9 mouse cellular contexts compared by ENCODE assay signal in the genomic region with DNA sequence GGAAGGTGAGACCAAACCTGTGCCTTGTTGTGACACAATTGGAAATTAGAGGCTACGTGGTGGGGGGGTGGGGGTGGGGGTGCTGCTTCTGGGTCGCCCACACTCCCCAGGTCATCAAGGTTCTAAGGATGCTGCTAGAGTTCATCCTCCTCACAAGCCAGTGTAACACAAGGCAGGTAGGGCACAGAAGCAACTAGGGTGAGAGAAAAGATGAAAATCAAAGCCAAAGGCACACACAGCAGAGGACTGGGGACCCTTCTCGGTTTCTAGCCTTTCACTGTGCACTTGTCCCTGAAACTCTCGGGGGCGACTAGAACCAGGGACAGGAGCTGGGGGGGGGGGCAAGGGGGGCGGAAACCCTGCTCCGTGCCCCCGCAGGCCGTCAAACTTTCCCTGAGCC. TPM values are rescaled to one million over a fixed set of nuclear protein-coding genes. Genes with fewer than 3 reads are reported as not detected.
A peak's percentile ranks its signal among the peaks of the same experiment; 100 is the strongest.
DNase-seq lines count a peak whose midpoint lies in the region; ATAC-seq and TF ChIP-seq lines count a peak whose summit lies in the region.
"Had no signal": no experiment of that assay in that cellular context is flagged by ENCODE, and none has a peak within 500 bp of the region (broad histone marks: within the 10 kb centered on the region; RNA-seq: fewer than 3 reads in every experiment).

No protein-coding gene starts in this region.

- no peaks in the 10 kb centered on the region for H3K36me3 ChIP-seq in testis, adult 2 months (ENCODE audit: control insufficient read depth, insufficient read depth, low read length)
- no peaks in the 10 kb centered on the region for H3K36me3 ChIP-seq in liver, embryonic 13.5 days
- H3K36me3 ChIP-seq in stomach, postnatal 0 days (ENCODE audit: control insufficient read depth, insufficient read depth, low read length), result no peaks in the 10 kb centered on the region

- TF ChIP-seq CTCF in testis, adult 2 months (IDR thresholded peaks at IDR 0.05; ENCODE audit: control insufficient read depth, insufficient read depth, insufficient replicate concordance, low read depth, low read length), result no peak
- no peak for TF ChIP-seq CTCF in stomach, postnatal 0 days (IDR thresholded peaks at IDR 0.05; ENCODE audit: low read depth)

- DNase-seq in heart, adult 11 months, result peak; percentile 91
- DNase-seq in heart, postnatal 25 days (ENCODE audit: low spot score), result no peak
- no peak for DNase-seq in testis, postnatal 10 days (ENCODE audit: low spot score)
- no peak for DNase-seq in liver, embryonic 13.5 days
- no peak for DNase-seq in stomach, postnatal 0 days (ENCODE audit: low spot score)
- DNase-seq in urinary bladder, postnatal 14 days (ENCODE audit: low spot score), result no peak
- no peak for DNase-seq in ovary, adult 18-20 months (ENCODE audit: low spot score)

- no peaks in the 10 kb centered on the region for H3K9me3 ChIP-seq in liver, embryonic 13.5 days (replicated peaks)
- no peaks in the 10 kb centered on the region for H3K9me3 ChIP-seq in stomach, postnatal 0 days (ENCODE audit: control insufficient read depth, low read length)

- peak overlapping the region; percentile 26; the same call in 1 of the 2 replicates for H3K9ac ChIP-seq in liver, embryonic 13.5 days
- 0 out of 2 replicates have a peak overlapping the region, but pooled peaks have one; percentile 38 for H3K9ac ChIP-seq in stomach, postnatal 0 days (ENCODE audit: low read length)

- no peak for ATAC-seq in liver, embryonic 13.5 days (ENCODE audit: low read depth)
- no peak for ATAC-seq in stomach, postnatal 0 days (ENCODE audit: low FRiP score, low TSS enrichment)

- peak overlapping the region; percentile 60 for H3K4me2 ChIP-seq in liver, embryonic 13.5 days
- peak overlapping the region; percentile 53 for H3K4me2 ChIP-seq in stomach, postnatal 0 days (replicated peaks; ENCODE audit: low read depth)

- H3K4me3 ChIP-seq in testis, adult 2 months (ENCODE audit: control insufficient read depth, low read depth, low read length), result peak overlapping the region; percentile 36
- peak overlapping the region; percentile 32 for H3K4me3 ChIP-seq in liver, embryonic 13.5 days (replicated peaks)
- 0 out of 2 replicates have a peak overlapping the region, but pooled peaks have one; percentile 3 for H3K4me3 ChIP-seq in stomach, postnatal 0 days (ENCODE audit: low read depth, low read length)
- H3K4me3 ChIP-seq: erythroblast, embryonic 14.5 days had no signal

- H3K4me1 ChIP-seq in testis, adult 2 months (ENCODE audit: control insufficient read depth, insufficient read depth, low read length), result peaks cover 11% of the 10 kb centered on the region
- H3K4me1 ChIP-seq in liver, embryonic 13.5 days (replicated peaks), result peaks cover 4% of the 10 kb centered on the region; the same call in 1 of the 2 replicates
- H3K4me1 ChIP-seq in stomach, postnatal 0 days (replicated peaks; ENCODE audit: control insufficient read depth, insufficient read depth), result 0 out of 2 replicates have a peak, but pooled peaks cover 2% of the 10 kb centered on the region

- no peak overlapping the region for H3K27ac ChIP-seq in testis, adult 2 months (ENCODE audit: control insufficient read depth, insufficient read depth, low read depth, low read length)
- H3K27ac ChIP-seq in liver, embryonic 13.5 days, result no peak overlapping the region
- no peak overlapping the region for H3K27ac ChIP-seq in stomach, postnatal 0 days (replicated peaks)

- intact Hi-C loops in heart, postnatal 25 days (cut with DNase I), result no loop called here

- no peak for TF ChIP-seq EP300 in stomach, postnatal 0 days (optimal IDR thresholded peaks at IDR 0.05)

- WGBS in liver, embryonic 13.5 days (ENCODE audit: insufficient replicate concordance), result 12% methylated on average over 9 of the region's 9 CpGs
- 12% methylated on average over 9 of the region's 9 CpGs for WGBS in stomach, postnatal 0 days

- no peak for TF ChIP-seq POLR2A in testis, adult 2 months (IDR thresholded peaks at IDR 0.05; ENCODE audit: control insufficient read depth, low read depth, low read length)

- H3K27me3 ChIP-seq in testis, adult 2 months (ENCODE audit: control insufficient read depth, insufficient read depth, low read length), result no peaks in the 10 kb centered on the region
- H3K27me3 ChIP-seq in liver, embryonic 13.5 days, result peaks cover 82% of the 10 kb centered on the region
- H3K27me3 ChIP-seq in stomach, postnatal 0 days (ENCODE audit: control insufficient read depth, insufficient read depth, low read length), result no peaks in the 10 kb centered on the region; the same call in 1 of the 2 replicates

RNA-seq across cellular contexts. Expression of gene Arid5a, which starts 4.6 kb away (rescaled TPM):
- total RNA-seq in heart, postnatal 25 days (2021), result 10 to 100 TPM in 1 of 2 experiments, 1 to 10 TPM in 1; 7.0 to 11.1 TPM
- polyA plus RNA-seq in testis, adult 2 months (2012; rRNA removed), result 2.1 and 2.4 TPM in 2 replicates
- 2.1 and 2.2 TPM in 2 replicates for polyA plus RNA-seq in liver, embryonic 13.5 days (2015; fragmentation: Nextera tagmentation; extraction: Ambion mirVana)
- polyA plus RNA-seq in stomach, postnatal 0 days (2015; fragmentation: Nextera tagmentation; extraction: Ambion mirVana), result 4.0 and 4.1 TPM in 2 replicates

RNA-seq across cellular contexts. Expression of gene Neurl3, which starts 28.5 kb away (rescaled TPM):
- 1 to 10 TPM; 3.1 to 3.4 TPM for total RNA-seq in heart, postnatal 25 days (2021)
- polyA plus RNA-seq in testis, adult 2 months (2012; rRNA removed), result 0.12 and 0.32 TPM in 2 replicates
- polyA plus RNA-seq in liver, embryonic 13.5 days (2015; fragmentation: Nextera tagmentation; extraction: Ambion mirVana), result 2.4 and 2.8 TPM in 2 replicates
- polyA plus RNA-seq in stomach, postnatal 0 days (2015; fragmentation: Nextera tagmentation; extraction: Ambion mirVana), result 24.4 TPM in 2 replicates

RNA-seq across cellular contexts. Expression of gene Uggt1, which starts 58.4 kb away (rescaled TPM):
- total RNA-seq in heart, postnatal 25 days (2021), result 10 to 100 TPM; 26.8 to 29.5 TPM
- polyA plus RNA-seq in testis, adult 2 months (2012; rRNA removed), result 6.0 and 8.4 TPM in 2 replicates
- polyA plus RNA-seq in liver, embryonic 13.5 days (2015; fragmentation: Nextera tagmentation; extraction: Ambion mirVana), result 18.4 and 22.2 TPM in 2 replicates
- 28.9 and 31.7 TPM in 2 replicates for polyA plus RNA-seq in stomach, postnatal 0 days (2015; fragmentation: Nextera tagmentation; extraction: Ambion mirVana)
